Comparison of ENCODE assay signal across 15 mouse cellular contexts in genomic region chr2:28377948-28378822, GRCm38 (mm10).
A peak's percentile ranks its signal among the peaks of the same experiment; 100 is the strongest.
DNase-seq lines count a peak whose midpoint lies in the region; ATAC-seq and TF ChIP-seq lines count a peak whose summit lies in the region.
"Had no signal": no experiment of that assay in that cellular context is flagged by ENCODE, and none has a peak within 500 bp of the region (broad histone marks: within the 10 kb centered on the region; RNA-seq: fewer than 3 reads in every experiment).

No protein-coding gene starts in this region.

- intact Hi-C loops in heart, adult 2 months (cut with DNase I) = no loop called here

- peaks cover 19% of the 10 kb centered on the region for H3K27me3 ChIP-seq in heart, embryonic 12.5 days (replicated peaks)
- H3K27me3 ChIP-seq in heart, adult 2 months (ENCODE audit: control insufficient read depth, insufficient read depth, low read length) = no peaks in the 10 kb centered on the region
- peaks cover 13% of the 10 kb centered on the region for H3K27me3 ChIP-seq in liver, embryonic 12.5 days (replicated peaks)
- H3K27me3 ChIP-seq: neural tube, embryonic 15.5 days had no signal

- WGBS in heart, embryonic 12.5 days = 44% methylated on average over 9 of the region's 9 CpGs
- WGBS in heart, adult 2 months = 44% methylated on average over 9 of the region's 9 CpGs
- 15% methylated on average over 9 of the region's 9 CpGs for WGBS in liver, embryonic 12.5 days (ENCODE audit: insufficient replicate concordance)

- no peaks in the 10 kb centered on the region for H3K9me3 ChIP-seq in heart, embryonic 12.5 days (replicated peaks)
- H3K9me3 ChIP-seq in liver, embryonic 12.5 days (replicated peaks) = no peaks in the 10 kb centered on the region
- H3K9me3 ChIP-seq: neural tube, embryonic 15.5 days had no signal

- peaks cover 14% of the 10 kb centered on the region for H3K4me1 ChIP-seq in heart, embryonic 12.5 days (replicated peaks)
- H3K4me1 ChIP-seq in heart, adult 2 months (ENCODE audit: control insufficient read depth, insufficient read depth, low read length) = no peaks in the 10 kb centered on the region
- peaks cover 31% of the 10 kb centered on the region for H3K4me1 ChIP-seq in liver, embryonic 12.5 days

- H3K9ac ChIP-seq in heart, embryonic 12.5 days = peak overlapping the region; percentile 42; the same call in 1 of the 2 replicates
- no peak overlapping the region for H3K9ac ChIP-seq in heart, adult 2 months (ENCODE audit: low read depth, low read length)
- peak overlapping the region; percentile 47; the same call in 1 of the 2 replicates for H3K9ac ChIP-seq in liver, embryonic 12.5 days
- H3K9ac ChIP-seq: neural tube, embryonic 15.5 days had no signal

- no peak for TF ChIP-seq CTCF in heart, adult 2 months (IDR thresholded peaks at IDR 0.05)

- no peaks in the 10 kb centered on the region for H3K79me2 ChIP-seq in heart, adult 2 months (replicated peaks; ENCODE audit: control insufficient read depth, insufficient read depth, low read length)

- no peak for DNase-seq in heart, adult 2 months
- peak; percentile 65 for DNase-seq in right cerebral cortex, adult 18-20 months
- DNase-seq in right cerebral cortex, postnatal 4 days = no peak
- peak; percentile 20 for DNase-seq in yolk sac, embryonic 10.5 days (ENCODE audit: low spot score)
- DNase-seq in gastrocnemius, adult 8-10 months (ENCODE audit: low spot score in 2 of 2) = no peak
- no peak for DNase-seq in spleen, postnatal 36 days (ENCODE audit: low spot score in 2 of 2)
- DNase-seq: adrenal gland, postnatal 14 days; cerebellum, postnatal 10 days; spleen, adult 18-20 months; thymus, postnatal 25 days had no signal

- TF ChIP-seq EP300 in heart, adult 2 months (IDR thresholded peaks at IDR 0.05; ENCODE audit: insufficient read depth, low read depth, low read length) = no peak

- no peak for TF ChIP-seq POLR2A in heart, adult 2 months (IDR thresholded peaks at IDR 0.05; ENCODE audit: insufficient read depth, low read depth, low read length)

- no peak overlapping the region for H3K27ac ChIP-seq in heart, embryonic 12.5 days (ENCODE audit: poor library complexity, severe bottlenecking)
- H3K27ac ChIP-seq in heart, adult 2 months = no peak overlapping the region
- H3K27ac ChIP-seq in liver, embryonic 12.5 days = peak overlapping the region; percentile 78
- H3K27ac ChIP-seq: neural tube, embryonic 15.5 days had no signal

- 0 out of 2 replicates have a peak overlapping the region, but pooled peaks have one; percentile 1 for H3K4me2 ChIP-seq in heart, embryonic 12.5 days
- H3K4me2 ChIP-seq in liver, embryonic 12.5 days = peak overlapping the region; percentile 70
- H3K4me2 ChIP-seq: neural tube, embryonic 15.5 days had no signal

- no peaks in the 10 kb centered on the region for H3K36me3 ChIP-seq in heart, embryonic 12.5 days
- no peaks in the 10 kb centered on the region for H3K36me3 ChIP-seq in heart, adult 2 months (ENCODE audit: control insufficient read depth, insufficient read depth, low read length)
- no peaks in the 10 kb centered on the region for H3K36me3 ChIP-seq in liver, embryonic 12.5 days
- H3K36me3 ChIP-seq: neural tube, embryonic 15.5 days had no signal

- peak; percentile 76 for ATAC-seq in heart, embryonic 12.5 days (ENCODE audit: insufficient number of reproducible peaks, low FRiP score)
- ATAC-seq in liver, embryonic 12.5 days = peak; percentile 93
- ATAC-seq: CD4-positive, CD25-positive, alpha-beta regulatory T cell, adult 4 months; Patski had no signal

- H3K4me3 ChIP-seq in heart, embryonic 12.5 days = no peak overlapping the region
- H3K4me3 ChIP-seq in heart, adult 2 months = no peak overlapping the region
- H3K4me3 ChIP-seq in liver, embryonic 12.5 days = peak overlapping the region; percentile 30
- H3K4me3 ChIP-seq: neural tube, embryonic 15.5 days had no signal

Comparison
In these comparisons a context has a peak if more than half of its experiments do, and no peak if none do; other contexts are left out.
1. DNase-seq: peak in right cerebral cortex, adult 18-20 months (single experiment) and yolk sac, embryonic 10.5 days (single experiment); none in heart, adult 2 months (0 of 2), right cerebral cortex, postnatal 4 days (single experiment), gastrocnemius, adult 8-10 months (0 of 2) and spleen, postnatal 36 days (0 of 2).